Mouse (Mus musculus): ENCODE measurements around the gene Lama1.

The Lama1 gene

GRCm38 (mm10) chr17:67861080-67861630 is 164.1 kb downstream of the Lama1 start:
- no peak for DNase-seq

- DNase-seq = peak; percentile 46
Measured at GRCm38 (mm10) chr17:67861744-67862535, 164.9 kb downstream of the Lama1 start.

DNA sequence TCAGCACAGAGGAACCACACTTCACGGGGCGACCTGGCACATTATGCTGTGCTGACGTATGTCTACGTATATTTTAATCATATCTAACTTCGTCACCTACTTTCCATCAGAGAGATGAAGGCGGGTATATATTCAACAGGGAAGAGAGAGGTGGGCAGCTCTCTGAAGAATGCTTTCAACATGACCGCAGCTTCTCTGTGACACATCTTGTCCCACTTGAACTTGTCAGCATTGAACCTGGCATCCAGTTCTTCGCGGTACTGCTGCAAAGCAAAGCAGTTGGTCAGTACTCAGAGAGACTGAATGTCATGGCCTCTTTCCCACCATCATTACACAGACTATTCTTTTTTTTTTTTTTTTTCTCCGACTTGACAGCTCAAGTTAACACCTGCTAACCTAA is 167.3 kb downstream of the Lama1 start:
- no peak for DNase-seq

DNA sequence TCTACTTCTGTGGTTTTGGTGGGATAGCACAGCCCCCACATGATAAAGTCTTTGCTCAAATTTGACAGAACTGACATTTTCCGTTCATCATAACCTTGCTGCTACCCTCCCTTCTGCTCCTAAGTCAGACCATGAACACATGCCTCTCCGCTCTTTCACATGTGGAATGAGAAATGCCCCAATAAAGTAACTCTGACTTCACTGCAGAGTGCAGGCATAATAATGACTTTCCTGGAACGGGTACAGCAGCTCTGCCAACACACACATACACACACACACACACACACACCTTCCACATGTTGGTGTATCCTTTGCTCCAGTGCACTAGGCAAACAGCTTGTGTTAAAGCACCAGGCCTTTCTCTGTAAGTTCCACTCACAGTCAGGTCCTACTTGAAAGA is 167.9 kb downstream of the Lama1 start:
- no peak for DNase-seq

DNA sequence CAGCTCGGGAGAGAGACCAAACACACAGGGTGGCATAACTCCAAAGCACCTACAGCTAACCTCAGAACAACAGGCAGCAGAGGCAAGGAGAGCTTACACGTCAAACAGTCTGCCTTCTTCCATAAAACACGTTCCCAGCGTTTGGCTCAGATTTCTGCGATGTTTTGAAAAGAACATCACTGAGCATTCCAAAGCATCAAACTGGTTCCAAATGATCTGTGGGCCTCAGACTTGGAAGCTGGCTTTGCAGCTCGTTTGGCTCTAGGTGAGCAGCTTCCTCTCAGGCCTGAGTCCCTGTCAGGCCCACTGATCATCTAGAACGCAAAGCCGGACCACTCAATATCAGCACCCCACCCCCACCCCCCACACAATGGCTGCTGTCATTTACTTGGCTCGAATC is 169.0 kb downstream of the Lama1 start:
- no peak for DNase-seq

DNA sequence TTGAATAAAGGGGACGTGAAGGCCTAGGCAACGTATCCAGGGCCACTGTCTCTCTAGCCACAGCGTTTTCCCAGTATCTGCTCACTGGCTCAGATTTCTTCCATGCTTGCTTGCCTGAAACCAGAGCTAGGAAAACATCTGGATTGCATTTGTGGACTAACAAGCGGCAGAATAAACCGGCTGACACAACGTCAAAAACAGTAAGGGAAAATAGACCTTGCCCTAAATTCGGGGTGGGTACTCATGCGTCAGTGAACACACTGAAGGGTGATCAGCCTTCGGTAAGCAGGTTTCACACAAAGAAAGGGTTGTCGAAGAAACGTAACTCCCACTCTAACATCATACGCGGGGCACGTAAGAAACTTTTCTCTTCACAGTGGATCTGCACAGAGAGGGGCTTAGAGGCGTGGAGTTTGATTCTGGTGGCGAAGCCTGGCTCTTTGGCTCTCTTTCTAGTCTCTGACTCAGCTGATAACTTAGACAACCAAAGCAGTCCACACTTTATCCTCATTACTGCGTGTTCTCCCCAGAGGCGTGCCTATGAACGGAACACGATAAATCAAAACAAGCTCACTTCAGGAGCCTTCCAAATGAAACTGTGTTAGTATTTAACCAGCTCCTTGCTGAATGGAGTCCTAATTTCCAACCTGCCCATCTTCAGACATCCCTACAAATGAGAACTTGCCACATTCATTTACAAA is 169.6 kb downstream of the Lama1 start:
- no peak for DNase-seq

GRCm38 (mm10) chr17:67869731-67870601 is 172.9 kb downstream of the Lama1 start:
- DNase-seq = peak; percentile 56
